Mouse (Mus musculus): ENCODE measurements around the gene Pex11g. TPM values are rescaled to one million over a fixed set of nuclear protein-coding genes. Genes with fewer than 3 reads are reported as not detected.
A peak's percentile ranks its signal among the peaks of the same experiment; 100 is the strongest.

Gene Pex11g
- polyA plus RNA-seq, 1 experiment from 2014 or later: 14.8 TPM

DNA sequence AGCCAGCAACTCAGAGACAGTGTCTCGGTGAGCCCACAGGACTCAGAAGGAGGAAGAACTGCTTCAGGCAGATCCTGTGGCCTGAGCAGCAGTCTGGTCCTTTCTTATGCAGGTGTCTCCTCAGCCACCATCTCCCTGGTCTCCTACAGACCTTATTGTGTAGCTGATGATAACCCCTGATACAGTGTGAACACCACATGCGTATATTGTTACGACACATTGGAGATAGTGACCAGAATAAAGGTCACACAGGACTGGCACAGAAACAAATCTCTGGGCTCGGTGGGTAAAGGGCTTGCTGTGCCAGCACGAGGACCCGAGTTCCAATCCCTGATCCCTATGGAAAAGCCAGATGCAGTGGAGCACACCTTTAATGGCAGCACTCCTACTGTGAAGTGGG lies 51.8 kb downstream of the Pex11g start:
- no peak overlapping the region for H3K9ac ChIP-seq (replicated peaks)
- no peaks in the 10 kb centered on the region for H3K27me3 ChIP-seq (ENCODE audit: insufficient read depth, low read length)
- H3K4me3 ChIP-seq (ENCODE audit: low read depth, low read length): no peak overlapping the region
- 67% methylated on average over 6 of the region's 6 CpGs for WGBS (ENCODE audit: insufficient replicate concordance)
- H3K36me3 ChIP-seq (replicated peaks; ENCODE audit: insufficient read depth, low read length): peaks cover 9% of the 10 kb centered on the region; the same call in 1 of the 2 replicates
- peak overlapping the region; percentile 55 for H3K27ac ChIP-seq (ENCODE audit: low read depth)
- DNase-seq (no peak), ATAC-seq (peak; percentile 27; the same call in 1 of the 2 replicates)
- no peaks in the 10 kb centered on the region for H3K9me3 ChIP-seq (ENCODE audit: low read length)
- H3K4me1 ChIP-seq (ENCODE audit: insufficient read depth): peaks cover 45% of the 10 kb centered on the region
- no peak overlapping the region for H3K4me2 ChIP-seq (ENCODE audit: low read depth, low read length)
- no peak for TF ChIP-seq CTCF (IDR thresholded peaks at IDR 0.05; ENCODE audit: low read depth)
- no peak for TF ChIP-seq EP300 (IDR thresholded peaks at IDR 0.05; ENCODE audit: low read depth)

DNA sequence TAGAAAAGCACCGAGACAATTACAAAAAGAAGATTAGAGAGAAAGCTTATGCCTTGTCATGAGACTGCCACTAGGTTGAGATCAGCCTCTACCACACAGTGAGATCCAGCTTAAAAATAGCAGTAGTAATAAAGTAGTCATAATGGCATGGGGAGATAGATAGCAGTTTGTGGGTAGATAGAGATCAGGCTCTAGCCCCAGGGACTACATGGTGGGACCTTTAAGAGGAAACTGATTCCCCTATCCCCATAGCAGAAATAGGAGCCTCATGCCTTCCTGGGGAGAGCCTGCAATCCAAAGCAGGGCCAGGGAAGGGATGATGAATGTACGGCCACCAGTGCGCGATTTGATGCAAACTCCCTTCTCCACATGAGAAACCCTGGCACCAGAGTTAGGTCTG lies 52.2 kb downstream of the Pex11g start:
- ATAC-seq: no peak
- TF ChIP-seq EP300 (IDR thresholded peaks at IDR 0.05; ENCODE audit: low read depth) (no peak), CTCF (IDR thresholded peaks at IDR 0.05; ENCODE audit: low read depth) (no peak)
- DNase-seq: no peak
- H3K9ac ChIP-seq (replicated peaks): no peak overlapping the region
- H3K4me2 ChIP-seq (ENCODE audit: low read depth, low read length): no peak overlapping the region
- H3K9me3 ChIP-seq (ENCODE audit: low read length): no peaks in the 10 kb centered on the region
- H3K4me1 ChIP-seq (ENCODE audit: insufficient read depth): peaks cover 45% of the 10 kb centered on the region
- WGBS (ENCODE audit: insufficient replicate concordance): 71% methylated on average over 4 of the region's 4 CpGs
- no peaks in the 10 kb centered on the region for H3K27me3 ChIP-seq (ENCODE audit: insufficient read depth, low read length)
- H3K36me3 ChIP-seq (replicated peaks; ENCODE audit: insufficient read depth, low read length): peaks cover 9% of the 10 kb centered on the region; the same call in 1 of the 2 replicates
- H3K4me3 ChIP-seq (ENCODE audit: low read depth, low read length): no peak overlapping the region
- H3K27ac ChIP-seq (ENCODE audit: low read depth): peak overlapping the region; percentile 55

DNA sequence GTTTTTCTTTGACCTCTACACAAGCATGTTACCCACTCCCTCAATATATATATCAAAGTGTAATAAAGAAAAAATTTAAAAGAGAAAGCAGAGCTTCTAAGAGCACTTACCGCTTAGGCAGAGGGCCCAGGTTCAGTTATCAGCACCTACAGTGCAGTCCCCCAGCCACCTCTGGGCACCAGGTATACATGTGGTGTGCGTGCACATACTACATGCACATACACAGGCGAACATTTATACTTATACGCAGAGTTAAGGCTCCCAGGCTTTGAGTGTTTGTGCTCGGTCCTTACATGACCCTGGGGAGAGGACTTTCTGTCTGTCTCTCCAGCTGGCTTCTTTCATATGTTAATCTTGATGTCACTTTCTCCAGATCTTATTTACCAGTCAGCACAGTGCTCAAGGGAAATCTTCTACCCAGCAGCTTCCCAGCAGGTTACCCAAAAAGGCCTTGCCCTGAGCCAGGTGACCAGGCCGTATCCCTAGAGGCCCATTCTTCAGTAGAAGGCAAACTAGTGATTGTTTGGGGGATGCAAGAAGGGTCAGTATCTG lies 52.8 kb downstream of the Pex11g start:
- Histone ChIP-seq H3K4me2 (ENCODE audit: low read depth, low read length) (no peak overlapping the region), H3K36me3 (replicated peaks; ENCODE audit: insufficient read depth, low read length) (peaks cover 5% of the 10 kb centered on the region; the same call in 1 of the 2 replicates), H3K4me1 (ENCODE audit: insufficient read depth) (peaks cover 45% of the 10 kb centered on the region), H3K27ac (ENCODE audit: low read depth) (0 out of 2 replicates have a peak overlapping the region, but pooled peaks have one; percentile 13), H3K9ac (replicated peaks) (no peak overlapping the region), H3K4me3 (ENCODE audit: low read depth, low read length) (no peak overlapping the region), H3K9me3 (ENCODE audit: low read length) (no peaks in the 10 kb centered on the region), H3K27me3 (ENCODE audit: insufficient read depth, low read length) (no peaks in the 10 kb centered on the region)
- DNase-seq (no peak), ATAC-seq (no peak)
- no peak for TF ChIP-seq CTCF (IDR thresholded peaks at IDR 0.05; ENCODE audit: low read depth)
- TF ChIP-seq EP300 (IDR thresholded peaks at IDR 0.05; ENCODE audit: low read depth): no peak
- 85% methylated on average over 6 of the region's 6 CpGs for WGBS (ENCODE audit: insufficient replicate concordance)

DNA sequence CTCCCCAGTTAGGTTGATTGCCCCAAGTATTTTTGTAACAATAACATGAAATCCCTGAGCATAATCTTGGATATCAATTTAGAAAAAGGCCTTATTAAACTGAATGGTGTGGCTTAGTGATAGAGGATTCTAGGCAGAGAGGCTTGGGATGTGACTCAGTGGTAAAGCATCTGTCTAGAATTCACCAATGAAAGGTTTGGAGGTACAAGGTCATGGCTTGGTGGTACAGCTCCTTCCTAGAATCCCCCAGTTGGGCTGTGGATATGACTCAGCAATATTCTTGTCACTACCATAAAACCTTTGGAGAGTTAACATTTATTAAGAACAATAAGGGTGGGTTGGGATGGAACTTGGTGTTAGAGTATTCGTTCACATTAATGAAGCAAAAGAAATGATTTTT lies 54.7 kb downstream of the Pex11g start:
- Histone ChIP-seq H3K27me3 (ENCODE audit: insufficient read depth, low read length) (no peaks in the 10 kb centered on the region), H3K4me1 (ENCODE audit: insufficient read depth) (peaks cover 40% of the 10 kb centered on the region), H3K36me3 (replicated peaks; ENCODE audit: insufficient read depth, low read length) (no peaks in the 10 kb centered on the region; the same call in 1 of the 2 replicates), H3K9me3 (ENCODE audit: low read length) (no peaks in the 10 kb centered on the region), H3K9ac (replicated peaks) (no peak overlapping the region), H3K4me3 (ENCODE audit: low read depth, low read length) (no peak overlapping the region), H3K27ac (ENCODE audit: low read depth) (no peak overlapping the region), H3K4me2 (ENCODE audit: low read depth, low read length) (no peak overlapping the region)
- no peak for ATAC-seq
- DNase-seq: no peak
- TF ChIP-seq CTCF (IDR thresholded peaks at IDR 0.05; ENCODE audit: low read depth) (no peak), EP300 (IDR thresholded peaks at IDR 0.05; ENCODE audit: low read depth) (no peak)
- WGBS (ENCODE audit: insufficient replicate concordance): 87% methylated on average over 1 of the region's 1 CpGs

DNA sequence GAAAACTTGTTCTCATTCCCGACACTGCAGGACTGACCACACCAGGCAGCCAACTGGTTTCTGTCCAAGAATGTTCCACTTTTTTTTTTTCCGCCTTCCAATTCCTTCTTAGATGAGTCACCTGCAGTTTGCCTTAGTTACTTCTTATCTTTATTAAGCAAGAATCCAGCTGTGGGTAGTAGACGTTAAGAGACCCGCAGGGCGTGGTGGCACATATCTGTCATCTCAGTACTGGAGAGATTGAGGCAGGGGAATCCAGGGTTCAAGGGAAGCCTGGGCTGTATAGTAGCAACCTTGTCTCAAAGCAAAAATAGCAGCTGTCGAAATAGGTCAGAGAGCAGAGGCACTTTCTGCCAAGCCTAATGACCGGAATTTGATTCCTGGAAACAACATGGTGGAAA lies 55.6 kb downstream of the Pex11g start:
- H3K27me3 ChIP-seq (ENCODE audit: insufficient read depth, low read length): no peaks in the 10 kb centered on the region
- ATAC-seq: peak; percentile 69
- TF ChIP-seq EP300 (IDR thresholded peaks at IDR 0.05; ENCODE audit: low read depth) (peak; percentile 77), CTCF (IDR thresholded peaks at IDR 0.05; ENCODE audit: low read depth) (no peak)
- no peaks in the 10 kb centered on the region; the same call in 1 of the 2 replicates for H3K36me3 ChIP-seq (replicated peaks; ENCODE audit: insufficient read depth, low read length)
- no peak for DNase-seq
- no peak overlapping the region for H3K4me3 ChIP-seq (ENCODE audit: low read depth, low read length)
- peaks cover 38% of the 10 kb centered on the region for H3K4me1 ChIP-seq (ENCODE audit: insufficient read depth)
- no peak overlapping the region for H3K9ac ChIP-seq (replicated peaks)
- H3K27ac ChIP-seq (ENCODE audit: low read depth): peak overlapping the region; percentile 66
- no peak overlapping the region for H3K4me2 ChIP-seq (ENCODE audit: low read depth, low read length)
- no peaks in the 10 kb centered on the region for H3K9me3 ChIP-seq (ENCODE audit: low read length)
- 45% methylated on average over 7 of the region's 7 CpGs for WGBS (ENCODE audit: insufficient replicate concordance)

DNA sequence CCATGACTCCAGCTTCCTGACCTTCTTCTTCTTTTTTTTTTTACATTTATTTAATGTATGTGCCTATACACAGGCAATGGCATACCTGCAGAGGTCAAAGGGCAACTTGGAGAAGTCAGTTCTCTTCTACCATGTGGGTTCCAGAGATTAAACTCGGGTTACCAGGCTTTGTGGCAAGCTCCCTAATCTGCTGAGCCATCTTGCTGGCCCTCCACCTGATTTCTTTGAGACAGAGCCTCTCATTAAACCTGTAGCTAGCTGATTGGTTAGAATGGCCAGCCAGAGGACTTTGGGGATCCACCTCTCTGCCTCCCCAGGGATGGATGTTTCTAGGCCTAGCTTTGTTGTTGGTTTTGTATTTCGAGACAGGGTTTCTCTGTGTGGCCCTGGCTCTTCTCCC lies 56.4 kb downstream of the Pex11g start:
- H3K36me3 ChIP-seq (replicated peaks; ENCODE audit: insufficient read depth, low read length): peaks cover 3% of the 10 kb centered on the region; the same call in 1 of the 2 replicates
- TF ChIP-seq CTCF (IDR thresholded peaks at IDR 0.05; ENCODE audit: low read depth) (no peak), EP300 (IDR thresholded peaks at IDR 0.05; ENCODE audit: low read depth) (peak; percentile 62; the same call in 1 of the 2 replicates)
- 72% methylated on average over 2 of the region's 2 CpGs for WGBS (ENCODE audit: insufficient replicate concordance)
- no peak overlapping the region for H3K27ac ChIP-seq (ENCODE audit: low read depth)
- no peaks in the 10 kb centered on the region for H3K27me3 ChIP-seq (ENCODE audit: insufficient read depth, low read length)
- H3K4me2 ChIP-seq (ENCODE audit: low read depth, low read length): no peak overlapping the region
- peaks cover 40% of the 10 kb centered on the region for H3K4me1 ChIP-seq (ENCODE audit: insufficient read depth)
- no peaks in the 10 kb centered on the region for H3K9me3 ChIP-seq (ENCODE audit: low read length)
- 0 out of 2 replicates have a peak, but pooled peaks have one; percentile 11 for ATAC-seq
- no peak overlapping the region for H3K4me3 ChIP-seq (ENCODE audit: low read depth, low read length)
- no peak for DNase-seq
- H3K9ac ChIP-seq (replicated peaks): no peak overlapping the region
